Mouse (Mus musculus): Measurements from ENCODE around the gene Gm8362.
"Not testable (repeated sequence)": the region's sequence is repeated elsewhere in the genome, so short reads cannot be mapped to it uniquely, and the experiment has no call there.

GRCm38 (mm10) chr14:6823297-6823696 lies 49.1 kb upstream of the Gm8362 start:
- not testable (repeated sequence) for TF ChIP-seq CTCF, POLR2A (IDR thresholded peaks at IDR 0.05; ENCODE audit: extremely low read depth, insufficient read depth, low read length)

Data from cortical plate, adult 2 months (tissue).